Mouse (Mus musculus) bone marrow, adult 2 months (tissue): ENCODE data around the gene Evi2b. TPM values are rescaled to one million over a fixed set of nuclear protein-coding genes. Genes with fewer than 3 reads are reported as not detected.
A peak's percentile ranks its signal among the peaks of the same experiment; 100 is the strongest.

Experiments
- H3K27ac ChIP-seq: fragments of 200-500 bp; 2 replicates; pipeline ENCODE4 v1.5.1; 2012; ENCODE audit warnings: low read depth, mild to moderate bottlenecking, control low read depth, inconsistent platforms, low read length; ENCODE audit not compliant: control insufficient read depth, poor library complexity, insufficient read depth
- H3K4me1 ChIP-seq: fragments of 200-500 bp; 2 replicates; pipeline ENCODE4 v1.6.1; 2011; ENCODE audit warnings: low read length; ENCODE audit not compliant: control insufficient read depth, insufficient read depth
- H3K4me3 ChIP-seq: fragments of 200-500 bp; replicated peaks from 2 replicates; pipeline ENCODE3; 2011; ENCODE audit warnings: mild to moderate bottlenecking, low read depth, low read length, control low read depth; ENCODE audit not compliant: control insufficient read depth
- CTCF ChIP-seq: fragments of 200-500 bp; IDR thresholded peaks from 2 replicates; pipeline ENCODE4 v1.5.1; 2011; ENCODE audit warnings: low read length, control low read depth; ENCODE audit not compliant: control insufficient read depth, insufficient read depth
- POLR2A ChIP-seq: fragments of 200-500 bp; IDR thresholded peaks from 2 replicates; pipeline ENCODE4 v1.6.1; 2011; ENCODE audit warnings: low read depth, mild to moderate bottlenecking, control low read depth, low read length, borderline replicate concordance; ENCODE audit not compliant: control insufficient read depth
- WGBS: fragments of 180-500 bp; shearing (Covaris S2); methylation state at CpG from one replicate; pipeline ENCODE4 v1.1.7; 2018; 5-methylcytosine and 5-hydroxymethylcytosine counted together
- polyA plus RNA-seq: library from polyadenylated mRNA; stranded (reverse); fragments of >200 nt; gene quantifications from 2 replicates; pipeline ENCODE4 v1.2.4, GENCODE M21; 2011; ENCODE audit warnings: low replicate concordance; ENCODE audit not compliant: missing spikeins, insufficient read depth, insufficient read length

Evi2b gene
- polyA plus RNA-seq, result 28.7 and 78.8 TPM in 2 replicates

GRCm38 (mm10) chr11:79523560-79524309 lies at the start of gene Evi2b:
Gene Evi2b (minus strand): TSS chr11:79523762.
- TF ChIP-seq POLR2A, result peak; percentile 49; the same call in 1 of the 2 replicates
- no peak for TF ChIP-seq CTCF
- peaks cover 11% of the 10 kb centered on the region for H3K4me1 ChIP-seq
- peak within 1 kb of the TSS; percentile 84 for H3K27ac ChIP-seq
- 2% methylated on average over 10 of the region's 10 CpGs for WGBS
- H3K4me3 ChIP-seq, result peak within 1 kb of the TSS; percentile 60

- 51% methylated on average over 2 of the region's 2 CpGs for WGBS
- TF ChIP-seq CTCF (no peak), POLR2A (no peak)
- Histone ChIP-seq H3K27ac (no peak overlapping the region), H3K4me3 (no peak overlapping the region), H3K4me1 (no peaks in the 10 kb centered on the region; the same call in 1 of the 2 replicates)
Observed at GRCm38 (mm10) chr11:79570319-79570718, 46.8 kb upstream of the Evi2b start.

- 89% methylated on average over 11 of the region's 11 CpGs for WGBS
- no peak for TF ChIP-seq CTCF
- no peak for TF ChIP-seq POLR2A
- no peaks in the 10 kb centered on the region for H3K4me1 ChIP-seq
Observed at GRCm38 (mm10) chr11:79568197-79568911, 44.8 kb upstream of the Evi2b start.

GRCm38 (mm10) chr11:79566947-79567346 lies 43.4 kb upstream of the Evi2b start:
- WGBS, result 69% methylated on average over 1 of the region's 1 CpGs
- H3K4me3 ChIP-seq, result no peak overlapping the region
- H3K4me1 ChIP-seq, result no peaks in the 10 kb centered on the region
- no peak overlapping the region for H3K27ac ChIP-seq
- TF ChIP-seq POLR2A (no peak), CTCF (no peak)

More at GRCm38 (mm10) chr11:79568197-79568911, 44.8 kb upstream of the Evi2b start:
- no peak overlapping the region for H3K27ac ChIP-seq
- no peak overlapping the region for H3K4me3 ChIP-seq

GRCm38 (mm10) chr11:79563493-79563892 lies 39.9 kb upstream of the Evi2b start:
- H3K4me3 ChIP-seq, result no peak overlapping the region
- no peaks in the 10 kb centered on the region for H3K4me1 ChIP-seq
- H3K27ac ChIP-seq, result no peak overlapping the region
- WGBS, result 89% methylated on average over 7 of the region's 7 CpGs
- TF ChIP-seq CTCF, result no peak
- TF ChIP-seq POLR2A, result no peak

- WGBS, result 80% methylated on average over 4 of the region's 4 CpGs
- Histone ChIP-seq H3K4me1 (no peaks in the 10 kb centered on the region), H3K27ac (no peak overlapping the region), H3K4me3 (no peak overlapping the region)
- TF ChIP-seq CTCF, result no peak
- TF ChIP-seq POLR2A, result no peak
Observed at GRCm38 (mm10) chr11:79560536-79560935, 37.0 kb upstream of the Evi2b start.

- Histone ChIP-seq H3K4me1 (no peaks in the 10 kb centered on the region; the same call in 1 of the 2 replicates), H3K27ac (no peak overlapping the region), H3K4me3 (no peak overlapping the region)
- WGBS, result 56% methylated on average over 1 of the region's 1 CpGs
- no peak for TF ChIP-seq CTCF
- TF ChIP-seq POLR2A, result no peak
Observed at GRCm38 (mm10) chr11:79552622-79553021, 29.1 kb upstream of the Evi2b start.

- H3K4me3 ChIP-seq, result no peak overlapping the region
- H3K4me1 ChIP-seq, result peaks cover 3% of the 10 kb centered on the region
- TF ChIP-seq POLR2A, result no peak
- TF ChIP-seq CTCF, result no peak
- H3K27ac ChIP-seq, result no peak overlapping the region
- 61% methylated on average over 3 of the region's 3 CpGs for WGBS
Observed at GRCm38 (mm10) chr11:79536293-79536692, 12.7 kb upstream of the Evi2b start.
